Mouse (Mus musculus): ENCODE results near the gene Grik4. TPM values are rescaled to one million over a fixed set of nuclear protein-coding genes. Genes with fewer than 3 reads are reported as not detected.

The Grik4 gene
- polyA plus RNA-seq, 1 experiment: 2.8 TPM

- no peaks in the 10 kb centered on the region for H3K36me3 ChIP-seq (ENCODE audit: control insufficient read depth, insufficient read depth, low read length)
- no peak for TF ChIP-seq POLR2A (IDR thresholded peaks at IDR 0.05; ENCODE audit: control insufficient read depth, low read depth, low read length)
- TF ChIP-seq CTCF (IDR thresholded peaks at IDR 0.05; ENCODE audit: control insufficient read depth, insufficient read depth, insufficient replicate concordance, low read depth, low read length): no peak
- H3K4me3 ChIP-seq (ENCODE audit: control insufficient read depth, low read depth, low read length): no peak overlapping the region
- H3K27me3 ChIP-seq (ENCODE audit: control insufficient read depth, insufficient read depth, low read length): no peaks in the 10 kb centered on the region
- no peak overlapping the region for H3K27ac ChIP-seq (ENCODE audit: control insufficient read depth, insufficient read depth, low read depth, low read length)
- no peaks in the 10 kb centered on the region for H3K4me1 ChIP-seq (ENCODE audit: control insufficient read depth, insufficient read depth, low read length)
Measured at GRCm38 (mm10) chr9:42724099-42724498, 220.2 kb downstream of the Grik4 start.

GRCm38 (mm10) chr9:42722501-42722900 lies 221.8 kb downstream of the Grik4 start:
- Histone ChIP-seq H3K4me1 (ENCODE audit: control insufficient read depth, insufficient read depth, low read length) (no peaks in the 10 kb centered on the region), H3K36me3 (ENCODE audit: control insufficient read depth, insufficient read depth, low read length) (no peaks in the 10 kb centered on the region), H3K27ac (ENCODE audit: control insufficient read depth, insufficient read depth, low read depth, low read length) (no peak overlapping the region), H3K27me3 (ENCODE audit: control insufficient read depth, insufficient read depth, low read length) (no peaks in the 10 kb centered on the region), H3K4me3 (ENCODE audit: control insufficient read depth, low read depth, low read length) (no peak overlapping the region)
- no peak for TF ChIP-seq CTCF (IDR thresholded peaks at IDR 0.05; ENCODE audit: control insufficient read depth, insufficient read depth, insufficient replicate concordance, low read depth, low read length)
- TF ChIP-seq POLR2A (IDR thresholded peaks at IDR 0.05; ENCODE audit: control insufficient read depth, low read depth, low read length): no peak

DNA sequence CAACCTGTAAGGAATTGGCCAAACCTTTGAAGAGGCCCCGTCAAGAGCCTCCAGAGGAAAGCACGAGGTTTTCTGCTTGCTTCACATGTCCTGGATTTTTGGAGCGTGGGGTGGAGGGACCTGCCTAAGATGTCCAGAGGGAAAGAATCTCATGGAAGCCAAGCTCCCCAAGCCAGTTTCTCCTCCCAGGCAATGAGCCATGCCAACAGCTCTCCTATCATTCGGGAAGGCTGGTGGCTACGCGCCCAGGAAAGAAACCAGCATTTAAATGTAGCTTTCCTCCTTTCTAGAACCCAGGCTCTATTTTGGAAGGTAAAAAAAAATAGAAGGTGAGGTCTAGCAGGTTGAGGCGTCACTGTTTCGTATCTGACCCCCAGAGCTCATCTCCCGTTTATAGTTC lies 222.6 kb downstream of the Grik4 start:
- TF ChIP-seq CTCF (IDR thresholded peaks at IDR 0.05; ENCODE audit: control insufficient read depth, insufficient read depth, insufficient replicate concordance, low read depth, low read length): no peak
- TF ChIP-seq POLR2A (IDR thresholded peaks at IDR 0.05; ENCODE audit: control insufficient read depth, low read depth, low read length): no peak
- H3K27me3 ChIP-seq (ENCODE audit: control insufficient read depth, insufficient read depth, low read length): no peaks in the 10 kb centered on the region
- H3K4me3 ChIP-seq (ENCODE audit: control insufficient read depth, low read depth, low read length): no peak overlapping the region
- H3K4me1 ChIP-seq (ENCODE audit: control insufficient read depth, insufficient read depth, low read length): no peaks in the 10 kb centered on the region
- no peak overlapping the region for H3K27ac ChIP-seq (ENCODE audit: control insufficient read depth, insufficient read depth, low read depth, low read length)
- H3K36me3 ChIP-seq (ENCODE audit: control insufficient read depth, insufficient read depth, low read length): no peaks in the 10 kb centered on the region

DNA sequence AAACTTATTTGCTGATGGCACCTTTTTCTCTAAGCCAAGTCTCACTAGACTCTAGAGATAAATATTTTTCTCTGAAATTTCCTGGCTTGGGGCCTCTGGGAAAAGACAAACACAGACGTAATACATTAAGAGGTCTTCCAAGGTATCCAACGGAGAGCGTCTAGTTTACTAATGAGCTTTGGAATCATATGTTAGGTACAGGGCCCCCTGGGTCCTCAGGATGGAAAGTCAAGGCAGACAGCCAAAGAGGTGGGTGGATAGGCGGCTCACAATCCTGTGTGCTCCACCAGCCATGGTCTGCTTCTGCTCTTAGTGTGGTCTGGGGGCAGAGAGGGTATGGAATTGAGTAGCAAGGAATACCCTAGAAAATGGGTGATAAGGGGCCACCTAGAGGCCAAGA lies 223.1 kb downstream of the Grik4 start:
- TF ChIP-seq CTCF (IDR thresholded peaks at IDR 0.05; ENCODE audit: control insufficient read depth, insufficient read depth, insufficient replicate concordance, low read depth, low read length) (no peak), POLR2A (IDR thresholded peaks at IDR 0.05; ENCODE audit: control insufficient read depth, low read depth, low read length) (no peak)
- H3K4me1 ChIP-seq (ENCODE audit: control insufficient read depth, insufficient read depth, low read length): no peaks in the 10 kb centered on the region
- H3K36me3 ChIP-seq (ENCODE audit: control insufficient read depth, insufficient read depth, low read length): no peaks in the 10 kb centered on the region
- H3K27ac ChIP-seq (ENCODE audit: control insufficient read depth, insufficient read depth, low read depth, low read length): no peak overlapping the region
- no peak overlapping the region for H3K4me3 ChIP-seq (ENCODE audit: control insufficient read depth, low read depth, low read length)
- no peaks in the 10 kb centered on the region for H3K27me3 ChIP-seq (ENCODE audit: control insufficient read depth, insufficient read depth, low read length)

DNA sequence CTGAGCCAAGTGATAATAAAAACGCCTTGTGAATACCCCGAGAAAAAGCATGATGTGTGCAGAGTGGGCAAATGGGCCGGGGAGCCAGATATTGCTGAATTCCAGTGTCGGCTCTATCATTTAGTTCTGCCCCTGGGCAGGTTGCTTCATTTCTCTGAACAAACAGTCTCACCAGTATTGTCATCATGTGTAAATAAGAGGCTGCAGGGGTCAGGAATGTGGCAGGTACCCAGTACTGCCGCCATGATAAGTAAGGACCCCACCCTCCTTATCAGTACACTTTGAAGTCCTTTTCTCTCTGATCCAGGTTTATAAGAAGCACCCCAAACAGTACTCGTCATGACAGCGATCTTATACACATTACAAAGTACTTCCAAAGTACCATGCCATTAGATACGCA lies 230.4 kb downstream of the Grik4 start:
- no peak for TF ChIP-seq POLR2A (IDR thresholded peaks at IDR 0.05; ENCODE audit: control insufficient read depth, low read depth, low read length)
- no peak for TF ChIP-seq CTCF (IDR thresholded peaks at IDR 0.05; ENCODE audit: control insufficient read depth, insufficient read depth, insufficient replicate concordance, low read depth, low read length)
- Histone ChIP-seq H3K4me1 (ENCODE audit: control insufficient read depth, insufficient read depth, low read length) (no peaks in the 10 kb centered on the region), H3K36me3 (ENCODE audit: control insufficient read depth, insufficient read depth, low read length) (no peaks in the 10 kb centered on the region)

DNA sequence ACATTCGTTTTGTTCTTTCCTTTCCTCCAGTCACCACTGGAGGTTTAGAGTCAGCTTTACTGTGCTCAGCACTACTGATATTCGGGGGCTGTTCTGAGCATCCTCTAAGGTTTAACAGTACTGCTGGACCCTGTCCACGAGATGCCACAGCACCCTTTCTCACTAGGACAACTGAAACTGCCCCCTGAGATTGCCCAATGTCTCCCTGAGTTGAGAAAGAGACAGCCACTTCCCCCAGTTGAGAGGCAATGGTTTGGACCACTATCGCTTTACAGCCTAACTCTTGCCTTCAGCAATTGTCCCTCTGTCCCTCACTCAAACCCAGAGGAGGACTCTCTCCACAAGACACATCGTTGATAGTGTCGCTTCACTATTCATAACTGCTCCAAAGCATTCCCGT lies 238.4 kb downstream of the Grik4 start:
- Histone ChIP-seq H3K4me3 (ENCODE audit: control insufficient read depth, low read depth, low read length) (no peak overlapping the region), H3K4me1 (ENCODE audit: control insufficient read depth, insufficient read depth, low read length) (no peaks in the 10 kb centered on the region), H3K27me3 (ENCODE audit: control insufficient read depth, insufficient read depth, low read length) (no peaks in the 10 kb centered on the region), H3K36me3 (ENCODE audit: control insufficient read depth, insufficient read depth, low read length) (no peaks in the 10 kb centered on the region), H3K27ac (ENCODE audit: control insufficient read depth, insufficient read depth, low read depth, low read length) (no peak overlapping the region)
- TF ChIP-seq CTCF (IDR thresholded peaks at IDR 0.05; ENCODE audit: control insufficient read depth, insufficient read depth, insufficient replicate concordance, low read depth, low read length) (no peak), POLR2A (IDR thresholded peaks at IDR 0.05; ENCODE audit: control insufficient read depth, low read depth, low read length) (no peak)

More for the DNA sequence above, 230.4 kb downstream of the Grik4 start:
- Histone ChIP-seq H3K4me3 (ENCODE audit: control insufficient read depth, low read depth, low read length) (no peak overlapping the region), H3K27ac (ENCODE audit: control insufficient read depth, insufficient read depth, low read depth, low read length) (no peak overlapping the region), H3K27me3 (ENCODE audit: control insufficient read depth, insufficient read depth, low read length) (no peaks in the 10 kb centered on the region)

GRCm38 (mm10) chr9:42703191-42703854 lies 241.0 kb downstream of the Grik4 start:
- no peaks in the 10 kb centered on the region for H3K4me1 ChIP-seq (ENCODE audit: control insufficient read depth, insufficient read depth, low read length)
- H3K27me3 ChIP-seq (ENCODE audit: control insufficient read depth, insufficient read depth, low read length): no peaks in the 10 kb centered on the region
- no peaks in the 10 kb centered on the region for H3K36me3 ChIP-seq (ENCODE audit: control insufficient read depth, insufficient read depth, low read length)
- TF ChIP-seq CTCF (IDR thresholded peaks at IDR 0.05; ENCODE audit: control insufficient read depth, insufficient read depth, insufficient replicate concordance, low read depth, low read length) (no peak), POLR2A (IDR thresholded peaks at IDR 0.05; ENCODE audit: control insufficient read depth, low read depth, low read length) (no peak)
- no peak overlapping the region for H3K4me3 ChIP-seq (ENCODE audit: control insufficient read depth, low read depth, low read length)
- H3K27ac ChIP-seq (ENCODE audit: control insufficient read depth, insufficient read depth, low read depth, low read length): no peak overlapping the region
